Mouse (Mus musculus) neural tube, embryonic 14.5 days (tissue): ENCODE results near the gene Fgfr2. TPM values are rescaled to one million over a fixed set of nuclear protein-coding genes. Genes with fewer than 3 reads are reported as not detected.

Source experiments
- ATAC-seq: fragments of 200-750 bp; cut with Nextera tagmentation; 2 replicates; pipeline ENCODE4 v1.8.0; 2017; ENCODE audit warnings: low read depth, mild to moderate bottlenecking, moderate TSS enrichment, moderate library complexity
- H3K27ac ChIP-seq: fragments of 300-500 bp; sonication (generic); 2 replicates; pipeline ENCODE4 v1.5.1; 2014; ENCODE audit warnings: low read depth, mild to moderate bottlenecking, control low read depth, low read length, moderate library complexity, mixed read lengths
- H3K27me3 ChIP-seq: fragments of 300-500 bp; sonication (generic); 2 replicates; pipeline ENCODE4 v1.6.1; 2014; ENCODE audit warnings: low read length; ENCODE audit not compliant: control insufficient read depth, insufficient read depth
- H3K36me3 ChIP-seq: fragments of 300-500 bp; sonication (generic); 2 replicates; pipeline ENCODE4 v1.6.1; 2014; ENCODE audit warnings: low read length, mixed read lengths; ENCODE audit not compliant: control insufficient read depth, insufficient read depth
- H3K4me1 ChIP-seq: fragments of 300-500 bp; sonication (generic); 2 replicates; pipeline ENCODE4 v1.6.1; 2014; ENCODE audit warnings: low read length; ENCODE audit not compliant: control insufficient read depth, insufficient read depth
- H3K4me2 ChIP-seq: fragments of 300-500 bp; sonication (generic); 2 replicates; pipeline ENCODE4 v1.6.1; 2014; ENCODE audit warnings: mild to moderate bottlenecking, low read depth, low read length, control low read depth
- H3K4me3 ChIP-seq: fragments of 300-500 bp; sonication (generic); 2 replicates; pipeline ENCODE4 v1.5.1; 2014; ENCODE audit warnings: low read depth, low read length, control low read depth, mixed read lengths
- H3K9ac ChIP-seq: fragments of 300-500 bp; sonication (generic); replicated peaks from 2 replicates; pipeline ENCODE4 v1.6.1; 2014; ENCODE audit warnings: low read depth, mild to moderate bottlenecking, control low read depth, low read length, mixed read lengths
- H3K9me3 ChIP-seq: fragments of 300-500 bp; sonication (generic); 2 replicates; pipeline ENCODE4 v1.6.1; 2016; ENCODE audit warnings: low read length; ENCODE audit not compliant: control insufficient read depth
- WGBS: fragments of 180-500 bp; shearing (Covaris S2); extraction: QIAGEN DNeasy Blood & Tissue Kit; methylation state at CpG from one replicate; pipeline ENCODE4 v1.1.7; 2014; 5-methylcytosine and 5-hydroxymethylcytosine counted together
- polyA plus RNA-seq: library from polyadenylated mRNA; unstranded; fragments of >200 nt; fragmentation: Nextera tagmentation; extraction: Ambion mirVana; gene quantifications from 2 replicates; pipeline ENCODE4 v1.2.1, GENCODE M21; 2014

The Fgfr2 gene
- polyA plus RNA-seq, 1 experiment from 2014 or later: 28.1 TPM

- Histone ChIP-seq H3K27ac (no peak overlapping the region), H3K9me3 (no peaks in the 10 kb centered on the region), H3K4me2 (no peak overlapping the region), H3K9ac (no peak overlapping the region), H3K4me3 (no peak overlapping the region), H3K27me3 (no peaks in the 10 kb centered on the region), H3K36me3 (no peaks in the 10 kb centered on the region), H3K4me1 (no peaks in the 10 kb centered on the region)
- 76% methylated on average over 4 of the region's 4 CpGs for WGBS
- ATAC-seq: no peak
Observed at GRCm38 (mm10) chr7:132892311-132892661, 230.9 kb downstream of the Fgfr2 start.

DNA sequence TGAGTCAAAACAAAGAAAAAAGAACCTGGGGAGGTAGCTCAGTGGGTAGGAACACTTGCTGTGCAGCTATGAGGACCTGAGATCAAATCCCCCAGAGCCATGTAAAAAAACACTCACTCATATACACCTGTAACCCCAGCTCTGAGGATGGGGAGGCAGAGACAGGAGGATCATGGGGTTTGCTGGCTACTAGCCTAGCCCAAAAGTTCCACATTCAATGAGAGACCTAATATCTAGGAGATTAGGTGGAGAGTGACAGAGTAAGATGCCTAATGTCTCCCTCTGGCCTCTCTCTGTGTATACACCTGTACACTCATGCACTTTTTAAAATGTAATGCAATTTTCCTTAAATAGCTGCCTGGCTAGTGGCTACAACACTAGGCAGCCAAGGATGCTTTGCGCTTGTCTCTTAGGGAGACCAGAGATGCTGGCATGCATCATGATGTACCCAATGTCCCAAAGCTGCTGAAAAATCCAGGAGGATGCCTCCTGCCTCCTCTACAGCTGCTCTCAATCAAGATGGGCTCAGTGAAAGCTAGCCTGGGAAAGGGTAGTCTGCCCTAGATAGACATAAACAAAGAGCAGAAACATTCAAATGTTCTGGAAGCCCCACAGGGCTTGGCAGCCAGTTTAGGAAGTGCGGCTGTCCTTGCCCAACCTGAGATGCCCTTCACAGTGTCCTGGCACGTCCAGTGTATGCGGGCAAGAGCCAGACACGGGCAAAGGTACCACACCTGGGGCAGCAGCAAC, 231.4 kb downstream of the Fgfr2 start:
- Histone ChIP-seq H3K9ac (no peak overlapping the region), H3K36me3 (no peaks in the 10 kb centered on the region), H3K27me3 (no peaks in the 10 kb centered on the region), H3K9me3 (no peaks in the 10 kb centered on the region), H3K4me1 (no peaks in the 10 kb centered on the region), H3K4me2 (no peak overlapping the region), H3K4me3 (no peak overlapping the region), H3K27ac (no peak overlapping the region)
- 79% methylated on average over 5 of the region's 5 CpGs for WGBS
- no peak for ATAC-seq

GRCm38 (mm10) chr7:132890201-132890600, 232.9 kb downstream of the Fgfr2 start:
- no peaks in the 10 kb centered on the region for H3K4me1 ChIP-seq
- H3K9me3 ChIP-seq: no peaks in the 10 kb centered on the region
- H3K27ac ChIP-seq: no peak overlapping the region
- H3K9ac ChIP-seq: no peak overlapping the region
- no peak for ATAC-seq
- no peaks in the 10 kb centered on the region for H3K36me3 ChIP-seq
- H3K4me3 ChIP-seq: no peak overlapping the region
- WGBS: 89% methylated on average over 5 of the region's 5 CpGs
- H3K27me3 ChIP-seq: no peaks in the 10 kb centered on the region
- H3K4me2 ChIP-seq: no peak overlapping the region

DNA sequence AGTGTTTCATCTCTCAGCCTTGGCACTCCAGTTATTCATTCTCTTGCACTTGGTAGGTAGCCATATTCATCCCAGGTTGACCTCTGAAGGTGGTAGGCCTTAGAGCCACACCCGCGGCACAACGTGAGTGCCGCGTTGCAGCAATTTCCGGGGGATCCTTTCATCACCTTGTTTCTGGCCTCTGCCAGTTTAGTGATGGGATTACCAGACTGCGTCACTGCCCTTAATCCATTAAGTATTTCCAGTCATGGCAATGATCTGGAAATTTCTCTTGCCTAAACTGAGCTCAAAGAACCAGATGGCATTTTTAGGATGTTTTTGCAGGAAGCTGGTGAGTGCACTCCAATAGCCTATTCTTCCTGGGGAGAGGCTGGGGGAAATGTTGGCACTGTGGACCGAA, 233.5 kb downstream of the Fgfr2 start:
- H3K9me3 ChIP-seq: no peaks in the 10 kb centered on the region
- no peak overlapping the region for H3K27ac ChIP-seq
- H3K36me3 ChIP-seq: peaks cover under 1% of the 10 kb centered on the region; the same call in 1 of the 2 replicates
- H3K27me3 ChIP-seq: no peaks in the 10 kb centered on the region
- no peaks in the 10 kb centered on the region for H3K4me1 ChIP-seq
- H3K9ac ChIP-seq: no peak overlapping the region
- WGBS: 95% methylated on average over 8 of the region's 8 CpGs
- no peak overlapping the region for H3K4me3 ChIP-seq
- no peak overlapping the region for H3K4me2 ChIP-seq
- no peak for ATAC-seq

- Histone ChIP-seq H3K36me3 (peaks cover 6% of the 10 kb centered on the region; the same call in 1 of the 2 replicates), H3K4me3 (no peak overlapping the region), H3K27me3 (no peaks in the 10 kb centered on the region), H3K27ac (no peak overlapping the region), H3K4me2 (no peak overlapping the region), H3K4me1 (no peaks in the 10 kb centered on the region), H3K9ac (no peak overlapping the region), H3K9me3 (no peaks in the 10 kb centered on the region)
- no peak for ATAC-seq
- WGBS: 70% methylated on average over 4 of the region's 4 CpGs
Observed at GRCm38 (mm10) chr7:132888518-132889249, 234.5 kb downstream of the Fgfr2 start.

GRCm38 (mm10) chr7:132888052-132888451, 235.1 kb downstream of the Fgfr2 start:
- Histone ChIP-seq H3K9ac (no peak overlapping the region), H3K4me3 (no peak overlapping the region), H3K27ac (no peak overlapping the region), H3K27me3 (no peaks in the 10 kb centered on the region), H3K36me3 (peaks cover 6% of the 10 kb centered on the region; the same call in 1 of the 2 replicates), H3K4me2 (no peak overlapping the region), H3K9me3 (no peaks in the 10 kb centered on the region), H3K4me1 (no peaks in the 10 kb centered on the region)
- 94% methylated on average over 3 of the region's 3 CpGs for WGBS
- no peak for ATAC-seq

- ATAC-seq: no peak
- Histone ChIP-seq H3K27ac (no peak overlapping the region), H3K9ac (no peak overlapping the region), H3K4me1 (no peaks in the 10 kb centered on the region), H3K9me3 (no peaks in the 10 kb centered on the region), H3K36me3 (peaks cover 11% of the 10 kb centered on the region; the same call in 1 of the 2 replicates), H3K4me2 (no peak overlapping the region), H3K27me3 (no peaks in the 10 kb centered on the region), H3K4me3 (no peak overlapping the region)
- WGBS: 80% methylated on average over 7 of the region's 7 CpGs
Observed at GRCm38 (mm10) chr7:132887019-132887804, 235.9 kb downstream of the Fgfr2 start.

- H3K27ac ChIP-seq: no peak overlapping the region
- no peak overlapping the region for H3K4me3 ChIP-seq
- ATAC-seq: no peak
- 90% methylated on average over 7 of the region's 7 CpGs for WGBS
- no peaks in the 10 kb centered on the region for H3K4me1 ChIP-seq
- H3K27me3 ChIP-seq: no peaks in the 10 kb centered on the region
- peaks cover 25% of the 10 kb centered on the region for H3K36me3 ChIP-seq
- no peak overlapping the region for H3K4me2 ChIP-seq
- H3K9ac ChIP-seq: no peak overlapping the region
- H3K9me3 ChIP-seq: no peaks in the 10 kb centered on the region
Observed at GRCm38 (mm10) chr7:132884031-132884430, 239.1 kb downstream of the Fgfr2 start.

DNA sequence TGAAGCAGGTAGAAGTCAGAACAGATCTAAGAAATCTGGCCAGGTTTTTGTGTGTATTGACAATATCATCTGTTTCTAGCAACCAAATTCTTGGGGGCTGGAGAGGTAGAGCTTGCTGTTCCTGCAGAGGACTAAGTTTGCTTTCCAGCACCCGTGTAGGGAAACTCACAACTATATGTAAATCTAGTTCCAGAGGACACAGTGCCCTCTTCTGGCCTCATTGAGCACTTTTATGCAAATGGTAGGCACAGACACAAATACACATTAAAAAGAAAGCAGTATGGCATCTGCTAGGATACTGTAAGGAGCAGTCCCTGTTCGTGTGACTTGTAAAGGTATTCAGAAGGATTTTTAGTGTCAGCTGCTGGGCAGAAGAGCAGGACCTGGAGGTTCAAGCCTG, 240.8 kb downstream of the Fgfr2 start:
- Histone ChIP-seq H3K9ac (no peak overlapping the region), H3K9me3 (no peaks in the 10 kb centered on the region), H3K4me2 (no peak overlapping the region), H3K27me3 (no peaks in the 10 kb centered on the region), H3K36me3 (peaks cover 37% of the 10 kb centered on the region), H3K27ac (no peak overlapping the region), H3K4me1 (no peaks in the 10 kb centered on the region), H3K4me3 (no peak overlapping the region)
- WGBS: 76% methylated on average over 2 of the region's 2 CpGs
- ATAC-seq: no peak
